In genomic region chr7:19093537-19094385, GRCm38 (mm10) we compare ENCODE assay signal across 8 mouse cellular contexts. TPM values are rescaled to one million over a fixed set of nuclear protein-coding genes. Genes with fewer than 3 reads are reported as not detected.
DNase-seq lines count a peak whose midpoint lies in the region; ATAC-seq and TF ChIP-seq lines count a peak whose summit lies in the region.

No protein-coding gene starts in this region.

- H3K36me3 ChIP-seq in embryonic facial prominence, embryonic 11.5 days (replicated peaks; ENCODE audit: control insufficient read depth, insufficient read depth, low read depth, low read length): no peaks in the 10 kb centered on the region; the same call in 1 of the 2 replicates
- peaks cover 7% of the 10 kb centered on the region; the same call in 1 of the 2 replicates for H3K36me3 ChIP-seq in intestine, postnatal 0 days (ENCODE audit: control insufficient read depth, insufficient read depth)
- 0 out of 2 replicates have a peak, but pooled peaks cover 3% of the 10 kb centered on the region for H3K36me3 ChIP-seq in limb, embryonic 11.5 days (ENCODE audit: control insufficient read depth, insufficient read depth, low read length)
- peaks cover 29% of the 10 kb centered on the region for H3K36me3 ChIP-seq in midbrain, embryonic 13.5 days

- no peak for TF ChIP-seq POLR2A in cerebellum, adult 2 months (IDR thresholded peaks at IDR 0.05; ENCODE audit: borderline replicate concordance, insufficient read depth, low read length)

- H3K4me3 ChIP-seq in cerebellum, adult 2 months (replicated peaks; ENCODE audit: insufficient read depth, low read depth, low read length): peak overlapping the region; percentile 41
- H3K4me3 ChIP-seq in embryonic facial prominence, embryonic 11.5 days (ENCODE audit: low read depth, low read length): peak overlapping the region; percentile 79
- peak overlapping the region; percentile 63 for H3K4me3 ChIP-seq in intestine, postnatal 0 days (ENCODE audit: low read depth, low read length)
- H3K4me3 ChIP-seq in limb, embryonic 11.5 days (ENCODE audit: low read depth, low read length): peak overlapping the region; percentile 82
- peak overlapping the region; percentile 63 for H3K4me3 ChIP-seq in midbrain, embryonic 13.5 days (replicated peaks)

- TF ChIP-seq CTCF in cerebellum, adult 2 months (IDR thresholded peaks at IDR 0.05; ENCODE audit: borderline replicate concordance, insufficient read depth, low read depth, low read length): no peak
- no peak for TF ChIP-seq CTCF in intestine, postnatal 0 days (IDR thresholded peaks at IDR 0.05; ENCODE audit: low read depth)

- H3K27ac ChIP-seq in cerebellum, adult 2 months (ENCODE audit: insufficient read depth, low read length): no peak overlapping the region
- H3K27ac ChIP-seq in embryonic facial prominence, embryonic 11.5 days (replicated peaks; ENCODE audit: low read depth, low read length): peak overlapping the region; percentile 97
- H3K27ac ChIP-seq in intestine, postnatal 0 days (ENCODE audit: low read depth, low read length): peak overlapping the region; percentile 93
- peak overlapping the region; percentile 97 for H3K27ac ChIP-seq in limb, embryonic 11.5 days (replicated peaks; ENCODE audit: low read depth, low read length)
- H3K27ac ChIP-seq in midbrain, embryonic 13.5 days: peak overlapping the region; percentile 82

- H3K9ac ChIP-seq in embryonic facial prominence, embryonic 11.5 days (replicated peaks; ENCODE audit: low read length): peak overlapping the region; percentile 93
- H3K9ac ChIP-seq in intestine, postnatal 0 days (ENCODE audit: low read depth, low read length): peak overlapping the region; percentile 81
- H3K9ac ChIP-seq in limb, embryonic 11.5 days (ENCODE audit: low read length): peak overlapping the region; percentile 92
- H3K9ac ChIP-seq in midbrain, embryonic 13.5 days (replicated peaks): peak overlapping the region; percentile 72

- H3K9me3 ChIP-seq in embryonic facial prominence, embryonic 11.5 days (replicated peaks; ENCODE audit: control insufficient read depth, low read length): no peaks in the 10 kb centered on the region
- H3K9me3 ChIP-seq in intestine, postnatal 0 days (ENCODE audit: control insufficient read depth): no peaks in the 10 kb centered on the region
- H3K9me3 ChIP-seq in limb, embryonic 11.5 days (ENCODE audit: control insufficient read depth, low read length): no peaks in the 10 kb centered on the region; the same call in 1 of the 2 replicates
- H3K9me3 ChIP-seq in midbrain, embryonic 13.5 days: no peaks in the 10 kb centered on the region

- peak overlapping the region; percentile 94 for H3K4me2 ChIP-seq in embryonic facial prominence, embryonic 11.5 days (ENCODE audit: low read depth, low read length)
- peak overlapping the region; percentile 95 for H3K4me2 ChIP-seq in intestine, postnatal 0 days (replicated peaks; ENCODE audit: low read depth)
- peak overlapping the region; percentile 96 for H3K4me2 ChIP-seq in limb, embryonic 11.5 days (ENCODE audit: low read depth, severe bottlenecking)
- peak overlapping the region; percentile 98 for H3K4me2 ChIP-seq in midbrain, embryonic 13.5 days (replicated peaks)

- peak; percentile 81 for ATAC-seq in embryonic facial prominence, embryonic 11.5 days (replicated peaks; ENCODE audit: insufficient number of reproducible peaks, low FRiP score, low TSS enrichment, low read depth)
- ATAC-seq in granulocyte monocyte progenitor cell, adult 5-6 weeks (replicated peaks; ENCODE audit: poor library complexity, severe bottlenecking): peak; percentile 67
- ATAC-seq in intestine, postnatal 0 days: peak; percentile 78
- ATAC-seq in limb, embryonic 11.5 days (ENCODE audit: insufficient number of reproducible peaks, low FRiP score, low TSS enrichment, low read depth): peak; percentile 83
- peak; percentile 75 for ATAC-seq in midbrain, embryonic 13.5 days

- WGBS in cerebellum, adult 2 months: 1% methylated on average over 45 of the region's 45 CpGs
- WGBS in embryonic facial prominence, embryonic 11.5 days: under 1% methylated on average over 45 of the region's 45 CpGs
- under 1% methylated on average over 45 of the region's 45 CpGs for WGBS in intestine, postnatal 0 days
- WGBS in limb, embryonic 11.5 days: under 1% methylated on average over 42 of the region's 45 CpGs
- under 1% methylated on average over 45 of the region's 45 CpGs for WGBS in midbrain, embryonic 13.5 days

- peaks cover 1% of the 10 kb centered on the region; the same call in 1 of the 2 replicates for H3K27me3 ChIP-seq in cerebellum, adult 2 months (ENCODE audit: control insufficient read depth, insufficient read depth, low read length)
- peaks cover 4% of the 10 kb centered on the region; the same call in 1 of the 2 replicates for H3K27me3 ChIP-seq in embryonic facial prominence, embryonic 11.5 days (ENCODE audit: control insufficient read depth, insufficient read depth, low read length)
- no peaks in the 10 kb centered on the region for H3K27me3 ChIP-seq in intestine, postnatal 0 days (replicated peaks; ENCODE audit: control insufficient read depth, insufficient read depth, low read length)
- no peaks in the 10 kb centered on the region for H3K27me3 ChIP-seq in limb, embryonic 11.5 days (ENCODE audit: control insufficient read depth, insufficient read depth, low read length)
- H3K27me3 ChIP-seq in midbrain, embryonic 13.5 days: peaks cover 38% of the 10 kb centered on the region

- DNase-seq in cerebellum, adult 2 months: peak; percentile 57 to 63
- DNase-seq in cerebellum, adult 8-10 months: no peak
- peak; percentile 99 for DNase-seq in embryonic facial prominence, embryonic 11.5 days (ENCODE audit: low spot score)
- DNase-seq in limb, embryonic 11.5 days (ENCODE audit: low spot score): peak; percentile 99
- DNase-seq in spleen, adult 18-20 months: peak; percentile 79

- H3K4me1 ChIP-seq in cerebellum, adult 2 months (ENCODE audit: control insufficient read depth, insufficient read depth, low read length): no peaks in the 10 kb centered on the region
- peaks cover 13% of the 10 kb centered on the region for H3K4me1 ChIP-seq in embryonic facial prominence, embryonic 11.5 days (ENCODE audit: control insufficient read depth, insufficient read depth, low read length)
- H3K4me1 ChIP-seq in intestine, postnatal 0 days (replicated peaks; ENCODE audit: control insufficient read depth, insufficient read depth, low read length): peaks cover 6% of the 10 kb centered on the region
- H3K4me1 ChIP-seq in limb, embryonic 11.5 days (ENCODE audit: control insufficient read depth, insufficient read depth, low read length): peaks cover 18% of the 10 kb centered on the region
- H3K4me1 ChIP-seq in midbrain, embryonic 13.5 days (replicated peaks): peaks cover 55% of the 10 kb centered on the region

RNA-seq across cellular contexts. Expression of gene Six5, which starts 0.6 kb away (rescaled TPM):
- polyA plus RNA-seq in cerebellum, adult 2 months (2012; rRNA removed): 3.5 and 4.6 TPM in 2 replicates
- polyA plus RNA-seq in embryonic facial prominence, embryonic 11.5 days (2014; fragmentation: Nextera tagmentation; extraction: Ambion mirVana): 10.0 and 10.5 TPM in 2 replicates
- 4.0 and 8.1 TPM in 2 replicates for total RNA-seq in granulocyte monocyte progenitor cell, adult 5-6 weeks (2014; fragmentation: Nextera tagmentation)
- total RNA-seq in granulocyte monocyte progenitor cell, adult 5-6 weeks (2017): 1.6 and 2.7 TPM in 2 replicates
- polyA plus RNA-seq in intestine, postnatal 0 days (2015; fragmentation: Nextera tagmentation; extraction: Ambion mirVana): 4.6 and 5.1 TPM in 2 replicates
- polyA plus RNA-seq in limb, embryonic 11.5 days (2014; fragmentation: Nextera tagmentation; extraction: Ambion mirVana): 8.7 and 8.9 TPM in 2 replicates
- 2.7 and 3.2 TPM in 2 replicates for polyA plus RNA-seq in midbrain, embryonic 13.5 days (2015; fragmentation: Nextera tagmentation; extraction: Ambion mirVana)

RNA-seq across cellular contexts. Expression of gene Dmpk, which starts 10.1 kb away (rescaled TPM):
- 38.9 and 40.1 TPM in 2 replicates for polyA plus RNA-seq in cerebellum, adult 2 months (2012; rRNA removed)
- polyA plus RNA-seq in embryonic facial prominence, embryonic 11.5 days (2014; fragmentation: Nextera tagmentation; extraction: Ambion mirVana): 5.1 and 6.5 TPM in 2 replicates
- total RNA-seq in granulocyte monocyte progenitor cell, adult 5-6 weeks (2014; fragmentation: Nextera tagmentation): 0.32 TPM in 1 of 2 replicates, not detected in the other
- total RNA-seq in granulocyte monocyte progenitor cell, adult 5-6 weeks (2017): 1.0 TPM in 1 of 2 replicates, not detected in the other
- 50.8 and 60.4 TPM in 2 replicates for polyA plus RNA-seq in intestine, postnatal 0 days (2015; fragmentation: Nextera tagmentation; extraction: Ambion mirVana)
- 8.6 and 9.2 TPM in 2 replicates for polyA plus RNA-seq in limb, embryonic 11.5 days (2014; fragmentation: Nextera tagmentation; extraction: Ambion mirVana)
- 8.8 and 15.6 TPM in 2 replicates for polyA plus RNA-seq in midbrain, embryonic 13.5 days (2015; fragmentation: Nextera tagmentation; extraction: Ambion mirVana)

RNA-seq across cellular contexts. Expression of gene Dmwd, which starts 17.7 kb away (rescaled TPM):
- 116 and 117 TPM in 2 replicates for polyA plus RNA-seq in cerebellum, adult 2 months (2012; rRNA removed)
- polyA plus RNA-seq in embryonic facial prominence, embryonic 11.5 days (2014; fragmentation: Nextera tagmentation; extraction: Ambion mirVana): 17.2 and 17.7 TPM in 2 replicates
- 2.2 and 4.9 TPM in 2 replicates for total RNA-seq in granulocyte monocyte progenitor cell, adult 5-6 weeks (2014; fragmentation: Nextera tagmentation)
- total RNA-seq in granulocyte monocyte progenitor cell, adult 5-6 weeks (2017): 0.99 and 3.4 TPM in 2 replicates
- polyA plus RNA-seq in intestine, postnatal 0 days (2015; fragmentation: Nextera tagmentation; extraction: Ambion mirVana): 4.7 and 5.4 TPM in 2 replicates
- polyA plus RNA-seq in limb, embryonic 11.5 days (2014; fragmentation: Nextera tagmentation; extraction: Ambion mirVana): 18.8 and 25.6 TPM in 2 replicates
- 25.3 TPM in 2 replicates for polyA plus RNA-seq in midbrain, embryonic 13.5 days (2015; fragmentation: Nextera tagmentation; extraction: Ambion mirVana)

RNA-seq across cellular contexts. Expression of gene Gm4969, which starts 24.4 kb away (rescaled TPM):
- 0.80 and 0.90 TPM in 2 replicates for polyA plus RNA-seq in cerebellum, adult 2 months (2012; rRNA removed)
- polyA plus RNA-seq in embryonic facial prominence, embryonic 11.5 days (2014; fragmentation: Nextera tagmentation; extraction: Ambion mirVana): 2.4 TPM in 2 replicates
- 0.71 TPM in 1 of 2 replicates, not detected in the other for total RNA-seq in granulocyte monocyte progenitor cell, adult 5-6 weeks (2014; fragmentation: Nextera tagmentation)
- 0.05 TPM in 1 of 2 replicates, not detected in the other for total RNA-seq in granulocyte monocyte progenitor cell, adult 5-6 weeks (2017)
- polyA plus RNA-seq in intestine, postnatal 0 days (2015; fragmentation: Nextera tagmentation; extraction: Ambion mirVana): 0.38 and 0.39 TPM in 2 replicates
- 1.8 and 2.0 TPM in 2 replicates for polyA plus RNA-seq in limb, embryonic 11.5 days (2014; fragmentation: Nextera tagmentation; extraction: Ambion mirVana)
- 1.6 and 1.9 TPM in 2 replicates for polyA plus RNA-seq in midbrain, embryonic 13.5 days (2015; fragmentation: Nextera tagmentation; extraction: Ambion mirVana)

RNA-seq across cellular contexts. Expression of gene Fbxo46, which starts 25.9 kb away (rescaled TPM):
- 7.6 and 7.9 TPM in 2 replicates for polyA plus RNA-seq in cerebellum, adult 2 months (2012; rRNA removed)
- 7.4 and 7.7 TPM in 2 replicates for polyA plus RNA-seq in embryonic facial prominence, embryonic 11.5 days (2014; fragmentation: Nextera tagmentation; extraction: Ambion mirVana)
- total RNA-seq in granulocyte monocyte progenitor cell, adult 5-6 weeks (2014; fragmentation: Nextera tagmentation): 3.1 and 4.9 TPM in 2 replicates
- total RNA-seq in granulocyte monocyte progenitor cell, adult 5-6 weeks (2017): 4.7 and 5.4 TPM in 2 replicates
- polyA plus RNA-seq in intestine, postnatal 0 days (2015; fragmentation: Nextera tagmentation; extraction: Ambion mirVana): 4.8 and 5.1 TPM in 2 replicates
- polyA plus RNA-seq in limb, embryonic 11.5 days (2014; fragmentation: Nextera tagmentation; extraction: Ambion mirVana): 9.3 and 9.8 TPM in 2 replicates
- 19.6 and 20.6 TPM in 2 replicates for polyA plus RNA-seq in midbrain, embryonic 13.5 days (2015; fragmentation: Nextera tagmentation; extraction: Ambion mirVana)
